Mouse (Mus musculus) layer of hippocampus, adult 2 months (tissue): ENCODE measurements at regions not wholly inside any gene's neighbourhood (a gene's known extent, or its start where the extent isn't known, plus 50 kb on each side); places are given as distances from the start of the nearest gene placed in this dataset.

ENCODE experiments used
- DNase-seq, 2 experiments: peaks; one replicate each; pipeline ENCODE4 v3.0.0; 2022; ENCODE audit warnings: low spot score in 2 of 2
- H3K27ac ChIP-seq: fragments of 200-600 bp; 2 replicates; pipeline ENCODE4 v1.8.1; 2022
- H3K4me3 ChIP-seq: fragments of 200-600 bp; 2 replicates; pipeline ENCODE4 v1.8.1; 2022; ENCODE audit warnings: mild to moderate bottlenecking
- CTCF ChIP-seq: fragments of 200-600 bp; conservative IDR thresholded peaks from 2 replicates; pipeline ENCODE4 v1.8.1; 2022; ENCODE audit warnings: antibody characterized with exemption, mild to moderate bottlenecking, moderate library complexity

DNA sequence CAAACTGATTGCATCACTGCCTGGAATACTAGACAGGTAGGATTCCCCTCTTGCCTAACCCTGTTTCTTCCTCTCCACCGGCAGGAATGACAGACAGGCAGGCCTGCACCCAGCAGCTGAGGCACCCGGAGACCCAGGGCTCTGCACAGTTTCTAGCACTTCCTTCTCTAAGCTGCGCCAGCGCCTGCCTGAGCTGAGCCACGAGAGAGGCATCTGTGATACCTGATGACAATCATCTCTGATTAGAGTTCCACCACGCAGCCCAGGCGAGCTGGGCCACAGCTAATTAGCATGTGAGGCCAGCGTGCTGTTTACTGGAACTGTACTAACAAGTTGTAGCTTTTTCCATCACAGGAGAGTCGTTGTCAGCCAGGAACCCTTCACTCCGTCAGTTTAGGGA lies 296.3 kb upstream of the Atp5g3 start:
- TF ChIP-seq CTCF, result no peak
- H3K27ac ChIP-seq, result no peak overlapping the region
- no peak for DNase-seq
- no peak overlapping the region for H3K4me3 ChIP-seq

DNA sequence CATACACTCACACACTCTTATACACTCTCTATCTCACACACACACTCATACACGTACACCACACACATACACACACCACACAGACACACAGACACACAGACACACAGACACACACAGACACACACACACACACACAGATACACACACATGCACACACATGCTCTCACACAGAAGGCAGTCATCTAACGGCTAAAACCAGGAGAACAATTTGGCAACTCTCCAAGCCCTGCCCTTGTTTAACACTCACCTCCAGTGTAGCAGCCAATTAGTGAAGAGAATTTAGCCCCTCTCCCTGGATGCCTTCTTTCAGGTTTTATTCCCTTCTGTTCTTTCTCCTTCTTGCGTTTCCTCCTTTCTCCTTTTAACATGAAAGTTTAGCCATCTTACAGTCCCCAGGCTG lies 291.6 kb upstream of the Atp5g3 start:
- no peak for TF ChIP-seq CTCF
- H3K27ac ChIP-seq, result no peak overlapping the region
- H3K4me3 ChIP-seq, result no peak overlapping the region
- DNase-seq, result no peak

GRCm38 (mm10) chr2:74201608-74202323 lies 290.6 kb upstream of the Atp5g3 start:
- no peak for TF ChIP-seq CTCF
- no peak for DNase-seq
- Histone ChIP-seq H3K4me3 (no peak overlapping the region), H3K27ac (no peak overlapping the region)

DNA sequence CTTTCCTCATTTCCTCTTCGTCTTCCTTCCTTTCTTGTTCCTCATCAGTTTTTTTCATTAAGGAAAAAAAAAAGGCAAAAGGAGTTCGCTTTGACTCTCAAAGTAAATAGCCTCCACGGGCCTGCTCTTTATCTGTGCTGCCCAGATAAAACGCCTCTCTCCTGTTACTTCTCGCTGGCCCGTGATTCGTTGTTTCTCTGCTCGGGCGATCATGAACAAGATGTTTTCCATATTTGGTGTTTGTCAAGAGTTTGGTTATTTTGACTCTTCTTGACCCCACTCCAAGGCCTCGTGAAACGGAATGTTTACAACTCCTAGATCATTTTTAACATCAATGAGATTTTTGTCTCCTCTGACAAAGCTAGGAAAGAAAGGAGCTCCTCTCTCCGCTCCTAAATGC lies 288.4 kb upstream of the Atp5g3 start:
- Histone ChIP-seq H3K27ac (no peak overlapping the region), H3K4me3 (no peak overlapping the region)
- TF ChIP-seq CTCF, result no peak
- DNase-seq, result no peak

- TF ChIP-seq CTCF, result no peak
- H3K4me3 ChIP-seq, result no peak overlapping the region
- no peak for DNase-seq
- H3K27ac ChIP-seq, result no peak overlapping the region
These were observed 277.1 kb upstream of the Atp5g3 start for GRCm38 (mm10) chr2:74187963-74188790.

GRCm38 (mm10) chr2:74178106-74178505 lies 267.0 kb upstream of the Atp5g3 start:
- Histone ChIP-seq H3K4me3 (no peak overlapping the region), H3K27ac (no peak overlapping the region)
- no peak for DNase-seq
- no peak for TF ChIP-seq CTCF

- no peak for TF ChIP-seq CTCF
- Histone ChIP-seq H3K27ac (no peak overlapping the region), H3K4me3 (no peak overlapping the region)
- no peak for DNase-seq
These were observed 257.8 kb upstream of the Atp5g3 start for GRCm38 (mm10) chr2:74168776-74169570.

DNA sequence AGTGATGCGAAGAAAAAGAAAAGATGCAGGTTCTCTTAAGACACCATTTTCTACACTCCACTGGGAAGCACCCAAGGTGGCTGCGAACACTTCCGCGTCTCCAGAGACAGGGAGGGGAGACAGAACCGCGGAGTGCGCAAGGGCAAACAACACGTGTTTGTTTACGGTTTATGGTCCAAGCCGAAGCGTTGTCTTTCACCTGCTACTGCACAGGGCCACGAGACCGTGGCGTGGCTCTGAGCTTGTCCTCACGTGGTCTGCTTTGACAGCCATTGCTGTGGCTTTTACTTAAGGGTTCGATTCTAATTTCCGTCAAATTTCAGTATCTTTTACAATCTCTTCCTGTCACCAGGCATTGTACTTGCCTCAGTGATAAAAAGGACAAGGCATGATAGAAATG lies 257.2 kb upstream of the Atp5g3 start:
- no peak overlapping the region for H3K27ac ChIP-seq
- no peak for TF ChIP-seq CTCF
- no peak overlapping the region for H3K4me3 ChIP-seq
- no peak for DNase-seq

GRCm38 (mm10) chr2:74154062-74154461 lies 242.9 kb upstream of the Atp5g3 start:
- H3K27ac ChIP-seq, result peak overlapping the region; percentile 62; the same call in 1 of the 2 replicates
- DNase-seq, result no peak
- TF ChIP-seq CTCF, result no peak
- no peak overlapping the region for H3K4me3 ChIP-seq

DNA sequence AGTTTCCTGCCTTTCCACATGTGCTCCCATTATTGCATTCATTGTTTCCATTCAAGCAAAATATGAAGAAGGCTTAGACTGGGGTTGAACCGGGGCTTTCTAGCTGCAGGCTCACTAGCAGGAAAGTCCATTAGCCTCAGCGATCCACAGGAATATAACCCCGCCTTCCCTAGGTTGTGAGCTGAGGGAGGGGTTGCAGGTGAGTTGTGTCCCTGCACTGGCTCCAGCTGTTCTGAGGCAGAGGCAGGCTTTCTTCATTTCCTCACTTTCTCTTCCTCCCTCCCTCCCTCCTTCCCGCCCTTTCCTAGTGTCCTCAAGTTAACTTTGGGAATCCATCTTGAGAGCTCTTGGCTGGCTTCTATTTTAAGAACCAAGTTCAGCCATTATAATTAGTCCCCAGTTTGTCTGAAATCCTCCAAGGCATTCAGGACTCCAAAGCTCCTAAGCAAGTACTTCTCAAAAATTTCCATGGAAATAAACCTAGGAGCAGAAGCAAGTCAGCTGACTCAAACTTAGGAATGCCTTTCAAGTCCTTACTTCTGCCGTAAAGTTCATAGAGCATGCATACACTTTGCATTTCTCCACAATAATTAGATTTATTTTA lies 242.2 kb upstream of the Atp5g3 start:
- peak overlapping the region; percentile 9; the same call in 1 of the 2 replicates for H3K4me3 ChIP-seq
- no peak for TF ChIP-seq CTCF
- DNase-seq, result no peak
- peak overlapping the region; percentile 62 for H3K27ac ChIP-seq

- no peak for DNase-seq
- Histone ChIP-seq H3K27ac (peak overlapping the region; percentile 62), H3K4me3 (peak overlapping the region; percentile 9; the same call in 1 of the 2 replicates)
- TF ChIP-seq CTCF, result no peak
These were observed 241.6 kb upstream of the Atp5g3 start for GRCm38 (mm10) chr2:74152534-74153246.

- DNase-seq, result no peak
- no peak overlapping the region for H3K27ac ChIP-seq
- peak overlapping the region; percentile 11; the same call in 1 of the 2 replicates for H3K4me3 ChIP-seq
- TF ChIP-seq CTCF, result no peak
These were observed 236.1 kb upstream of the Atp5g3 start for GRCm38 (mm10) chr2:74147193-74147592.
